Mouse (Mus musculus): ENCODE data around the gene Ddx50. TPM values are rescaled to one million over a fixed set of nuclear protein-coding genes. Genes with fewer than 3 reads are reported as not detected.

Ddx50 gene
- 113 and 130 TPM in 2 replicates for polyA plus RNA-seq (2016; fragmentation: Nextera tagmentation; extraction: Ambion mirVana)

DNA sequence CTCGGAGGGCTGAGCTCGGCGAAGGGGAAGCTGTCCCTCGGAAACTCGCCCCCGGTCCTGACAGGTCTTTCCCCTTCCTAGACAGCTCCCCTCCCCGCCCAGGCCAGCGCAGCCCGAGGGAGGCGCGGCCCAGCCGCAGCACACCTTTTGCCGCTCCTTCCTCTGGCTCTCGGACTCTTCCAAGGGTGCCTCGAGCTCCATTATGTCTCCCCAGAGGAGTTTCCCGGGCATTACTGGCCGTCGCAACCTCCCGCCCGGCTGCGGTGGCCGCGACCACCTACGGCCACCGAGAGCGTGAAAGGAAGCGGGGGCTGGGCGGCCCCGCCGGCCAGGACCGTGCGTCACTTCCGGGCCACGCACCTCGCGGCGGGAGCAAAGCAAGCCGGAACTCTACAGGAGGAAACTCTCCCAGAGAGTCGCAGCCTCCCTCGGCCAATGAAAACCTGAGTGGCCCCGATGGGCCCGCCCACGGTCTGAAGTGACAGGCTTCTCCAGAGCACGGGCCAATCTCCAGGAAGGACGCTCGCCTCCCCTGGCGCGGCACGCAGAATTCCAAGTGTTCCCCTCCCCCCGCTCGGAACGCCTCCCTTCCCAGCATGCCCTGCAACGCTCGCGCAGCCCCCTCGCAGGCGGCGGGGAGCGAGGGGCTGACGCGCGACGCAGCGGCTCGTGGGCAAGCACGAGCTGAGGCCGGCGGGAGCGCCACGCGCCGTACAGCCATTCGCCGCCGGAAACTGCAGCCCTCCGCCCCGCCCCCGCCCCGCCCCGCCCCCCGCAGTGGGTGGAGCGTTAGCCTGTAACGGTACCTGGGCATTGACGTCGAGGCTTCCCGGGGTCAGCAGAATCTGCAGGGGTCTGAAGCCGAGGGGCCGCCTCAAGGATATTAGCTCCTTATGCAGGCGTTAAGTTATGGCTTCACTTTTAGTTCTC is at the start of gene Ddx50:
Gene Ddx50, minus strand, starts transcription at position 338 of the 930 bp plus-strand sequence.
- WGBS, result under 1% methylated on average over 83 of the region's 89 CpGs
- Histone ChIP-seq H3K27ac (peak within 1 kb of the TSS; percentile 95), H3K27me3 (ENCODE audit: low read depth, poor library complexity, severe bottlenecking) (no peaks in the 10 kb centered on the region), H3K4me3 (peak within 1 kb of the TSS; percentile 88), H3K36me3 (peaks cover 26% of the 10 kb centered on the region), H3K9me3 (replicated peaks) (no peaks in the 10 kb centered on the region), H3K4me1 (peaks cover 12% of the 10 kb centered on the region)
- DNase-seq (ENCODE audit: low spot score), result peak; percentile 98

DNA sequence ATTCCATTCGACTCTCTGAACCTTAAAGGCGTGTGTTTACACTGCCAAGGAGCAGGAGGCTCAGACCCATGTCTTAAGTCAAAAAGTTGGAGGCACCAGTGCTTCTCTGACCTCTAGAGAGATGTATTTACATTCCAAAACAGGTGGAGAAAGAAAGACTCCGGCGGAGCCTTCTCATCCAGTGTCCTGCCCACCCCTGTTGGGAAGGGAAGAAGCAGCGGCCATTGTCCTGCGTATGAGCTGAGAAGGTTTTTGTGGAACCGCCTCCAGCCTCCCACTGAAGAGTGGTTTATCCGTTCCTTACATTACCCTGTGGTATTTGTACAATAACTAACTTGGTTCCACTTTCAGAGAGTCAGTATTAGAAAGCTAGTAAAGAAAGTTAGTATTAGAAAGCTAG is 41.8 kb upstream of the Ddx50 start:
- Histone ChIP-seq H3K27me3 (ENCODE audit: low read depth, poor library complexity, severe bottlenecking) (no peaks in the 10 kb centered on the region), H3K36me3 (no peaks in the 10 kb centered on the region), H3K4me3 (no peak overlapping the region), H3K4me1 (no peaks in the 10 kb centered on the region), H3K9me3 (replicated peaks) (no peaks in the 10 kb centered on the region), H3K27ac (no peak overlapping the region)
- 69% methylated on average over 8 of the region's 8 CpGs for WGBS
- no peak for DNase-seq (ENCODE audit: low spot score)

DNA sequence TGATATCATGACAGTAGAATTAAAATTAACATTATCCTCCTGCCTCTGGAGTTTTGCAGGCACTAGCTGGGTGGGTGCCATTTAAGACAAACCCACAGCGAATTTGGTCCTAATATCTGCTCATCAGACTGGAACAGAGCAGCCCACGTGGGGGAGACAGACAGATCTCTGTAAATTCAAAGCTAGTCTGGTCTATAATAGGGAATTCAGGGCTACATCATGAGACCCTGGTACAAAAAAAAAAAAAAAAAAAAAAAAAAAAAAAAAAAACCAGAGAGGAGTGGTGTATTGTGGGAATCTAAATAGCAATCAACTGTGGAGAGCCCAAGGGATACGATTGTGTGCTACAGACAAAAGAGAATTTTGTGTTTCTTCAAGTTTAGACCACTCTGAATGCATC is 41.2 kb upstream of the Ddx50 start:
- no peak for DNase-seq (ENCODE audit: low spot score)

DNA sequence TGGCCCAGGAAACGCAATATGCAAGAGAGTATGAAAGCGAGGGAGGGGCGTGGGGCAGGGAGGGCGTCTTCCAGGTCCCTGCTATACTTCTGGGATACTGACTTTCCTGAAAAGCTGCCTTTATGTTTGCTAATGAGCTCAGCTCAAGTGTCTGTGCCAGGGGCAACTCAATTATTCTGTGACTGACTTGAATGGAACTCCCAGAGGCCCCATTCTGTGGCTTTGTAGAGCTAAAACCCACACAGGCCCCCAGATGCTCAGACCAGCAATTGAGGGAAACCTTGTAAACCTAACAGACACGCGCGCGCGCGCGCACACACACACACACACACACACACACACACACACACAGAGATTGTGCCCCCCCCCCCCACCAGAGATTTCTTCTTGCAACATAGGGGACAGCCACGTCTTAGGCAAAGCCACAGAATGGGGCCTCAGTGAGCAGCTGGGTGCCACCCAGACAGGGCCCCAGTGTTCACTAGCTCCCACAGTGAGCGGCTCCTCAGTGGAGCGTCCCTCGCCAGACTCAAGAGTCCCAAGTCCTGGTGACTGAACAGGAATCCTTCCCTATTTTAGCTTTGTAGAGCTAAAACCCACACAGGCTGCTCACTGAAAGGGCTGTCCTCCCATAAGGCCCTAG is 36.1 kb upstream of the Ddx50 start:
- Histone ChIP-seq H3K4me3 (no peak overlapping the region), H3K4me1 (peaks cover 21% of the 10 kb centered on the region), H3K27ac (peak overlapping the region; percentile 62; the same call in 1 of the 2 replicates), H3K36me3 (no peaks in the 10 kb centered on the region), H3K27me3 (ENCODE audit: low read depth, poor library complexity, severe bottlenecking) (no peaks in the 10 kb centered on the region), H3K9me3 (replicated peaks) (no peaks in the 10 kb centered on the region)
- DNase-seq (ENCODE audit: low spot score), result no peak
- 87% methylated on average over 15 of the region's 15 CpGs for WGBS

More for the DNA sequence above, 41.2 kb upstream of the Ddx50 start:
- Histone ChIP-seq H3K4me1 (peaks cover 4% of the 10 kb centered on the region; the same call in 1 of the 2 replicates), H3K36me3 (no peaks in the 10 kb centered on the region), H3K9me3 (replicated peaks) (no peaks in the 10 kb centered on the region), H3K27ac (no peak overlapping the region), H3K4me3 (no peak overlapping the region), H3K27me3 (ENCODE audit: low read depth, poor library complexity, severe bottlenecking) (no peaks in the 10 kb centered on the region)
- WGBS, result 84% methylated on average over 3 of the region's 3 CpGs

DNA sequence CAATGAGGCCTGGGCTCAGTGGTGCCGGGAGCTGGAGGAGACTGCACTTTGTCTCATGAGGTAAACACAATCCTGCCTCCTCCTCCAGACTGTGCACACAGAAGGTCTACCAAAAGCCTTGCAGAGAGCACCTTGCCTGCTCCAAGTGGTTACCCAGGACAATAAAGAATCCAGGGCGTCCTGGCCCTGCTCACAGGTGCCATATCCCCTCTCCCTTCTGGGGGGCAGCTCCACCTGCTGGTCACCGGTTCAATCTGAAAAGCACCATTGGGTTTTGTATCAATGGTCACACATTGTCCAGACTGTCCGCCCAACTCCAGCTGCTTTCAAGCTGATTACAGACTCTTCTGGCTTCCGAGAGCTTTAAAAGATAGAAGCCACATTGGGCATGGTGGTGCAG is 32.0 kb upstream of the Ddx50 start:
- H3K36me3 ChIP-seq, result no peaks in the 10 kb centered on the region
- DNase-seq (ENCODE audit: low spot score), result no peak
- 0 out of 2 replicates have a peak, but pooled peaks cover 6% of the 10 kb centered on the region for H3K9me3 ChIP-seq (replicated peaks)
- H3K27ac ChIP-seq, result no peak overlapping the region
- no peaks in the 10 kb centered on the region for H3K27me3 ChIP-seq (ENCODE audit: low read depth, poor library complexity, severe bottlenecking)
- H3K4me1 ChIP-seq, result peaks cover 21% of the 10 kb centered on the region
- no peak overlapping the region for H3K4me3 ChIP-seq
- 56% methylated on average over 5 of the region's 5 CpGs for WGBS

DNA sequence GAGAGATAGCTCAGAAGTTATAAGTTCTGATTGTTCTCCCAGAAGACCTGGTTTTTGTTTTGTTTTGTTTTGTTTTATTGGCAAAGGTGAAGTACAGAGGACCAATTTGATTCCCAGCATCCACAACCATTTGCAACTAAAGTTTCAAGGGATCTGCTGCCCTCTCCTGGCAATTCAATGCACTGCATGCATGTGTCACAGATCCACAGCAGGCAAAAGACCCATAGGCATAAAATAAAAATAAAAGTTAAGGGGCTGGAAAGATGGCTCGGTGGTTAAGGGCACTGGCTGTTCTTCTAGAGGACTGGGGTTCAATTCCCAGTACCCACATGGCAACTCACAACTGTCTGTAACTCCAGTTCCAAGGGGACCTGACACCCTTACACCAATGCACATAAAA is 28.8 kb upstream of the Ddx50 start:
- 82% methylated on average over 1 of the region's 1 CpGs for WGBS
- no peak overlapping the region for H3K4me3 ChIP-seq
- no peaks in the 10 kb centered on the region for H3K27me3 ChIP-seq (ENCODE audit: low read depth, poor library complexity, severe bottlenecking)
- no peaks in the 10 kb centered on the region for H3K4me1 ChIP-seq
- H3K27ac ChIP-seq, result no peak overlapping the region
- H3K36me3 ChIP-seq, result no peaks in the 10 kb centered on the region
- H3K9me3 ChIP-seq (replicated peaks), result 0 out of 2 replicates have a peak, but pooled peaks cover 6% of the 10 kb centered on the region
- DNase-seq (ENCODE audit: low spot score), result no peak

DNA sequence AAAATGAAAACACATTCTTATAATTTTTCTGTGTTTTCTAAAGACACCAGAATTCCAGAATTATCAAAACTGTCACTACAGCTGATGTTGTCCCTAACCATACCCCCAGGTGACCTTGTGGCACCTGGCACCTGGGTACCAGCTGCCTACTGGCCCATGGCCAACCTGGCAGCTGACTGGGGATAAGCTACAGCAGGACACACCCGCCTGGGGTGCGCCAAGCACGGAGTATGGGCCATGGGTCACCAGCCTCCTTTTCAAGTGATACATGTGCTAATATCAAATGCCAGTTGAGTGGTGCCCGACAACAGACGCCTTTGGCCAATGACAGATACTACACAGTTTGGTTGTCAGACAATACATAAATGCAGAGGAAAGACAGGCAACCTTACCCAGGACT is 26.3 kb upstream of the Ddx50 start:
- Histone ChIP-seq H3K27ac (no peak overlapping the region), H3K4me3 (no peak overlapping the region), H3K27me3 (ENCODE audit: low read depth, poor library complexity, severe bottlenecking) (no peaks in the 10 kb centered on the region), H3K9me3 (replicated peaks) (0 out of 2 replicates have a peak, but pooled peaks cover 6% of the 10 kb centered on the region), H3K36me3 (no peaks in the 10 kb centered on the region), H3K4me1 (peaks cover 5% of the 10 kb centered on the region; the same call in 1 of the 2 replicates)
- DNase-seq (ENCODE audit: low spot score), result no peak
- 87% methylated on average over 5 of the region's 5 CpGs for WGBS

DNA sequence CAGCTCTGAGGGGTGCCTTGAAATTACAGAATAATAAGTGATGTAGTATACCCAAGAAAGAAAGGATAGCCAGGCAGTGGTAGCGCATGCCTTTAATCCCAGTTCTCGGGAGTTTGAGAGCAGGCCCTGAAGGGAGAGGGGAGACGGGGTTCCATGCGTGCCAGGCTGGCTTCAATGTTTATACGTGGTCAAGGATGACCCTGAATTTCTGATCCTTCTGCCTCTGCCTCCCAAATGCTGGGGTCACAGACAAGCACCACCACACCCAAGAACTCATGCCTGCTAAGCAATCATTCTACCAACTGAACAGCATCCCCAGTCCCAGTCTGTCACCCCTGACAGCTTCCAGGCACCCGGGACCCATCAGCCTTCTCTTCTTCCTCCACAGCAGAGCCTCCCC is 25.2 kb upstream of the Ddx50 start:
- Histone ChIP-seq H3K27me3 (ENCODE audit: low read depth, poor library complexity, severe bottlenecking) (no peaks in the 10 kb centered on the region), H3K36me3 (no peaks in the 10 kb centered on the region), H3K9me3 (replicated peaks) (0 out of 2 replicates have a peak, but pooled peaks cover 6% of the 10 kb centered on the region), H3K4me1 (peaks cover 5% of the 10 kb centered on the region; the same call in 1 of the 2 replicates), H3K27ac (no peak overlapping the region), H3K4me3 (no peak overlapping the region)
- 84% methylated on average over 6 of the region's 6 CpGs for WGBS
- no peak for DNase-seq (ENCODE audit: low spot score)

DNA sequence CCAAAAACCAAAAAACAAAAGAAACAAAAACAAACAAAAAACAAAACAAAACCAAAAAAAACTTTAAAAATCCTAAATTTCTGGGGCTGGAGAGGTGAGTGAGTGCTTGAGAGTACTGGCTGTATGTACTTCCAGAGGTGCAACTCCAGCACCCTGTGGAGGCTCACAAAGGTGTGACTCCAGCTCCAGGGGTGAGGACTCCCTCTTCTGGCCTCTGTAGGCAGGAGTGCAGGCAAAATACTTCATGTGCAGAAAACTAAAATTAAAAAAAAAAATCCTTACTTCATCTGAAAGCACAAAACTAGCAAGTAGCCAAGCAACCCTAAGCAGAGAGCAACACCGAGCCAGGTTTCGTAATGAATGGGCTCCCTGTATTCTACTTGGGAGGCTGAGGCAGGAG is 21.3 kb upstream of the Ddx50 start:
- Histone ChIP-seq H3K9me3 (replicated peaks) (no peaks in the 10 kb centered on the region), H3K27ac (no peak overlapping the region), H3K36me3 (no peaks in the 10 kb centered on the region), H3K4me3 (no peak overlapping the region), H3K4me1 (peaks cover 5% of the 10 kb centered on the region; the same call in 1 of the 2 replicates), H3K27me3 (ENCODE audit: low read depth, poor library complexity, severe bottlenecking) (no peaks in the 10 kb centered on the region)
- no peak for DNase-seq (ENCODE audit: low spot score)
- WGBS, result 94% methylated on average over 2 of the region's 2 CpGs

DNA sequence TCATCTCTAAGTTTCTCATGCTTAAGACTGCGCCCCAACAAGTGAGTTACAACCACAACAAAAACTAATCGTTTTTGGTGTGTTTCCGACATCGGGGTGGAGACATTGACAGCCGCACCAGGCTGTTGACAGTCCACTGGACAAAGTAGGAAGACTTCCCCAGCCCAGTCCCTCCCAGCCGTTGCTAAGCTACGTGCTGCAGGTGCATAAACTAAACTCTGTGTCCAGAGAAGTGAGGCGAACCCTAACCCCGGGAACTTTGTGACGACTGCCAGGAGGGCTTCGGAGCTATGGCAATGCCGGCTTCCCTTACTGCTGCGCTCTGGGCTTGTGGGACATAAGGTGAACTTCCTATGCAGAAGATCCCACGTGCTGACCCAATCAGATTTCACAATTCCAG is 18.2 kb upstream of the Ddx50 start:
- no peak for DNase-seq (ENCODE audit: low spot score)
- H3K27me3 ChIP-seq (ENCODE audit: low read depth, poor library complexity, severe bottlenecking), result no peaks in the 10 kb centered on the region
- WGBS, result 84% methylated on average over 14 of the region's 14 CpGs
- no peak overlapping the region for H3K4me3 ChIP-seq
- no peak overlapping the region for H3K27ac ChIP-seq
- H3K9me3 ChIP-seq (replicated peaks), result no peaks in the 10 kb centered on the region
- 0 out of 2 replicates have a peak, but pooled peaks cover 5% of the 10 kb centered on the region for H3K4me1 ChIP-seq
- no peaks in the 10 kb centered on the region for H3K36me3 ChIP-seq

DNA sequence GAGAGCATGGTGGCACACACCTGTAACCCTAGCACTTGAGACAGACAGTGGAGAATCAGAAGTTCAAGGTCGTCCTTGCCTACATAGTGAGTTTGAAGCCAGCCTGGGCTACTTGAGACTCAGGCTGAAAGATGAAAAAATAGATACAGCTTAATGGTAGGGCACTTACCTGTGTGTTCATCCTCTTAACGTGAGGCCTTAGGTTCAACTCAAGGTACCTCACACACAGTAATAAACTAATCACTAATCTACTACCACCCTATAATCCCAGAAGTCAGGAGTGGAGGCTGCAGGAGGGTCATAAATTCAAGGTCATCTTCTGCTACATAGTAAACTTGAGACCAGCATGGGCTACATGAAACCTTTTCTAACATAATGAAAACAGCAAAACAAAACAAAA is 17.4 kb upstream of the Ddx50 start:
- H3K36me3 ChIP-seq, result no peaks in the 10 kb centered on the region
- no peak overlapping the region for H3K4me3 ChIP-seq
- H3K27ac ChIP-seq, result no peak overlapping the region
- WGBS, result 80% methylated on average over 2 of the region's 2 CpGs
- 0 out of 2 replicates have a peak, but pooled peaks cover 5% of the 10 kb centered on the region for H3K4me1 ChIP-seq
- H3K9me3 ChIP-seq (replicated peaks), result no peaks in the 10 kb centered on the region
- DNase-seq (ENCODE audit: low spot score), result no peak
- no peaks in the 10 kb centered on the region for H3K27me3 ChIP-seq (ENCODE audit: low read depth, poor library complexity, severe bottlenecking)

DNA sequence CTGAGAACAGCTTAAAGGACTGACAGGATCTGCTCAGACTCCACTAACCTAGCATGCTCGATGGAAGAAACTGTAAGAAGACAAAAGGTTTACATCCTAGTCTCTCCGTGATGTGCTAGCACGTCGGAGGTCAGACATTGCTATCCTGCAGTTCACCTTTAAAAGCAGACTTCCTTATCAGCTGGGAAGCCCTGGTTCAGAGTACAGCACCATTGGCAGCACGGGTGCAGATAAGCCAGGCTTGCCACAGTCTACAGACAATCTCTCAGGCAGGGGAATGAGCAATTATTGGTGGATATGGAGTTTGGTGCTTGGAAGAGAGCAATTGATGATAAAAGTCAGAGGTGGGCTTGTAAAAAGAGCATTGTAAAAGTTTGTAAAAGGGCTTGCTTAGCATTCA is 17.0 kb upstream of the Ddx50 start:
- WGBS, result 75% methylated on average over 5 of the region's 5 CpGs
- Histone ChIP-seq H3K4me3 (no peak overlapping the region), H3K27me3 (ENCODE audit: low read depth, poor library complexity, severe bottlenecking) (no peaks in the 10 kb centered on the region), H3K9me3 (replicated peaks) (no peaks in the 10 kb centered on the region), H3K27ac (no peak overlapping the region), H3K36me3 (no peaks in the 10 kb centered on the region), H3K4me1 (0 out of 2 replicates have a peak, but pooled peaks cover 5% of the 10 kb centered on the region)
- no peak for DNase-seq (ENCODE audit: low spot score)
